Mouse (Mus musculus): ENCODE measurements around the gene Med20.

DNA sequence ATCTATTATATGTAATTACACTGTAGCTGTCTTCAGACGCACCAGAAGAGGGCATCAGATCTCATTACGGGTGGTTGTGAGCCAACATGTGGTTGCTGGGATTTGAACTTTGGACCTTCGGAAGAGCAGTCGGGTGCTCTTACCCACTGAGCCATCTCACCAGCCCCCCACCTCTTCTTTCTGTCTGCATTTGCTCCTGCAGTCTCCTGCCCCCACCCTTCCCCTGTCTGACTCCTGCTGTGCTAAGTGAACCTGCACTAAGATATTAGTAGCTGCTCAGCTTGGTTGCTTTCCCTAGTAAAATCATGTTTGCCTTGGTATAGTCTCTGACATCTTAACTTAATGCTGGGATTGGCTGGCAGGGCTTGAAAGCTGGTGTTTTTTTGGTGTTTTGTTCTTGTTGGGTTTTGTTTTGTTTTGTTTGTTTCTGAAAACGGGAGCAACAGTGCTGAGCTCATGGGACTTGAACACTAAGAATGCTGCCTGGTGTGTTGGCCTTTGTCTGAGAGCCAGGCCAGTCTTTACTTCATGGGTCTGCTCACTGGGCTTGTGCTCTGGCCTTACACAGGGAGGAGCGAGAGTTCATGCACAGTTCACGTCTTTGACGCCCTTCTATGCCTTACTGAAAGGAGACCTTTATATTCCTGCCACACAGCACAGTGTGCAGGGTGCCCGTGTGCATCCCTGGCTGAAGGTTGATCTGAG lies 51.8 kb downstream of the Med20 start:
- TF ChIP-seq CTCF (IDR thresholded peaks at IDR 0.05 in 2 of 3, conservative IDR thresholded peaks at IDR 0.05 in 1 of 3; ENCODE audit: control insufficient read depth in 1 of 3, insufficient read depth in 1 of 3, low read depth in 2 of 3, low read length in 3 of 3, poor library complexity in 1 of 3, severe bottlenecking in 1 of 3) (no peak), MEF2A (IDR thresholded peaks at IDR 0.05; ENCODE audit: extremely low read depth, insufficient replicate concordance, low read depth, low read length, poor library complexity, severe bottlenecking) (no peak), E2F4 (IDR thresholded peaks at IDR 0.05; ENCODE audit: borderline replicate concordance, low read depth, low read length) (no peak), POLR2A (IDR thresholded peaks at IDR 0.05; ENCODE audit: control insufficient read depth in 1 of 2, insufficient read depth in 1 of 2, low read depth in 1 of 2, low read length in 2 of 2, poor library complexity in 1 of 2) (no peak), RCOR1 (IDR thresholded peaks at IDR 0.05; ENCODE audit: low read depth, low read length) (no peak), POLR2AphosphoS2 (IDR thresholded peaks at IDR 0.05; ENCODE audit: low read length) (no peak), CHD2 (IDR thresholded peaks at IDR 0.05; ENCODE audit: low read length) (no peak), ZKSCAN1 (IDR thresholded peaks at IDR 0.05; ENCODE audit: low read depth, low read length) (no peak), MAX (IDR thresholded peaks at IDR 0.05; ENCODE audit: low read length) (no peak), NRF1 (IDR thresholded peaks at IDR 0.05; ENCODE audit: insufficient read depth, low read depth, low read length, poor library complexity, severe bottlenecking) (no peak)
